Mouse (Mus musculus): Measurements from ENCODE around the gene Tsc1. TPM values are rescaled to one million over a fixed set of nuclear protein-coding genes. Genes with fewer than 3 reads are reported as not detected.

Gene Tsc1
- polyA plus RNA-seq, 1 experiment from 2014 or later = 25.1 TPM

DNA sequence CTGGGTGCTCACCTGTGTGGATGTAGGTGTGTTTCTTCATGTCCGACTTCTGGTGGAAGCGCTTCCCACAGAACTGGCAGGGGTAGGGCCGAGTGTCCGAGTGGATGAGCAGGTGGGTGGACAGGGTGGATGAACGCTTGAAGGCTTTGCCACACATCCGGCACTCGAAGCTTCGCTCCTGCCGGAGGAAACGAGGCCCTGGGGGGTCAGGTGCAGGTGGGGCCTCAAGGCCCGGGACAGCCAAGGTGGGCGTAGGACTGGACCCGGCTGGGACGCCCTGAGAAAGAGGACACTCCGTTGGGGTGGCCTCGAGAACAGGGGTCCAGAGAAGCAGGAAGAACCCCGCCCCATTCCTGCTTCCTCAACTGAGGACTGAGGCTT is 29.6 kb upstream of the Tsc1 start:
- Histone ChIP-seq H3K9me3 (ENCODE audit: control insufficient read depth, low read length) (no peaks in the 10 kb centered on the region), H3K4me1 (replicated peaks; ENCODE audit: control insufficient read depth, insufficient read depth, low read length) (no peaks in the 10 kb centered on the region), H3K27ac (ENCODE audit: low read depth, low read length) (no peak overlapping the region), H3K36me3 (ENCODE audit: control insufficient read depth, insufficient read depth, low read length) (no peaks in the 10 kb centered on the region), H3K9ac (ENCODE audit: low read depth, low read length) (no peak overlapping the region), H3K4me2 (replicated peaks; ENCODE audit: low read depth, low read length) (no peak overlapping the region), H3K4me3 (ENCODE audit: low read depth, low read length) (no peak overlapping the region), H3K27me3 (ENCODE audit: control insufficient read depth, insufficient read depth, low read length) (no peaks in the 10 kb centered on the region; the same call in 1 of the 2 replicates)
- 84% methylated on average over 17 of the region's 17 CpGs for WGBS
- no peak for ATAC-seq (ENCODE audit: low FRiP score)
- DNase-seq (ENCODE audit: low spot score) = no peak

DNA sequence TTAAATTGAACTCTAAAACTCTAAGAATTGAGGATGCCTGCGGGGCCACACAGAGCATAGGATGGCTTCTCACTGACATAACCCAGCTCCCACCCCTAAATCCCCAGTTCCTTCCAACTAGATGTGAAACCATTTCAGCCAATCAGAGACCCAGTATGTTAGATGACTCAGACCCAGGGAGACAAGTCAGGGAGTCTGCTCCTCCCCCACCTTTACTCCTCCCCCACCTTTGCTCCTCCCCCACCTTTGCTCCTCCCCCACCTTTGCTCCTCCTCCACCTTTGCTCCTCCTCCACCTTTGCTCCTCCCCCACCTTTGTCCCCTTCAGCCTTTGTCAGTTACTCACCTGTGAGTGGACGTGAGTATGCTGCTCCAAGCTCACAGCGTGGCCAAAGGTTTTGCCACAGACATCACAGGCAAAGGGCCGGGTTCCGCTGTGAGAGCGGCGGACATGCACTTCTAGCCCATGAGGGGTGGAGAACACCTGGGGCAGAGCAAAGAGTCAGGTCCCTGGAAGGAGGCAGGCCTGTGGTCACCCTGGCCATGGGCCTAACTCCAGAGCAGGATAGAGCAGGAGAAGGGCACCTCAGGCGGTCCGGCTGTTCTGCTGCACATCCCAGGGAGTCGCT is 28.5 kb upstream of the Tsc1 start:
- WGBS = 57% methylated on average over 10 of the region's 10 CpGs
- no peaks in the 10 kb centered on the region for H3K9me3 ChIP-seq (ENCODE audit: control insufficient read depth, low read length)
- DNase-seq (ENCODE audit: low spot score) = no peak
- no peak overlapping the region for H3K4me3 ChIP-seq (ENCODE audit: low read depth, low read length)
- H3K4me1 ChIP-seq (replicated peaks; ENCODE audit: control insufficient read depth, insufficient read depth, low read length) = no peaks in the 10 kb centered on the region
- H3K4me2 ChIP-seq (replicated peaks; ENCODE audit: low read depth, low read length) = no peak overlapping the region
- H3K27me3 ChIP-seq (ENCODE audit: control insufficient read depth, insufficient read depth, low read length) = no peaks in the 10 kb centered on the region
- no peak for ATAC-seq (ENCODE audit: low FRiP score)
- H3K9ac ChIP-seq (ENCODE audit: low read depth, low read length) = no peak overlapping the region
- H3K27ac ChIP-seq (ENCODE audit: low read depth, low read length) = no peak overlapping the region
- no peaks in the 10 kb centered on the region for H3K36me3 ChIP-seq (ENCODE audit: control insufficient read depth, insufficient read depth, low read length)

DNA sequence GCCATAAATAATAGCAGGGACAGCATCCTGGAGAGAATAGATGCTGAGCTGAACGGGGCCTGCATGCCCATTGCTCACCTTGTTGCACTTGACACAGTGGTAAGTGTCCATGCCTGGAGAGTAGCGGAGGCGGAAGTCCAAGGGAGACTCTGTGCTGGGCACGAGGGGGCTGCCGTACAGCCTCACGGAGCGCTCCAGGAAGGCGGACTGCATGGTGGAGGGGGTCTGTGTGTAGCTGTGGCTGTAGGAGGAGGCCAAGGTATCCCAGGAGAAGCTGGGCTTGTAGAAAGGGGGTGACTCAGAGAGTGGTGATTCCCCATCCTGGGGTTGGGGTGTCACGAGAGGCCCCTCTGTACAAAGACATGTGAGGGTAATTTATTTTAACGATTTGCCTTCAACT is 27.4 kb upstream of the Tsc1 start:
- WGBS = 90% methylated on average over 10 of the region's 10 CpGs
- H3K9me3 ChIP-seq (ENCODE audit: control insufficient read depth, low read length) = no peaks in the 10 kb centered on the region
- H3K27ac ChIP-seq (ENCODE audit: low read depth, low read length) = no peak overlapping the region
- no peak overlapping the region for H3K9ac ChIP-seq (ENCODE audit: low read depth, low read length)
- DNase-seq (ENCODE audit: low spot score) = no peak
- H3K27me3 ChIP-seq (ENCODE audit: control insufficient read depth, insufficient read depth, low read length) = no peaks in the 10 kb centered on the region
- no peak overlapping the region for H3K4me2 ChIP-seq (replicated peaks; ENCODE audit: low read depth, low read length)
- no peak for ATAC-seq (ENCODE audit: low FRiP score)
- no peak overlapping the region for H3K4me3 ChIP-seq (ENCODE audit: low read depth, low read length)
- H3K4me1 ChIP-seq (replicated peaks; ENCODE audit: control insufficient read depth, insufficient read depth, low read length) = no peaks in the 10 kb centered on the region
- H3K36me3 ChIP-seq (ENCODE audit: control insufficient read depth, insufficient read depth, low read length) = no peaks in the 10 kb centered on the region

DNA sequence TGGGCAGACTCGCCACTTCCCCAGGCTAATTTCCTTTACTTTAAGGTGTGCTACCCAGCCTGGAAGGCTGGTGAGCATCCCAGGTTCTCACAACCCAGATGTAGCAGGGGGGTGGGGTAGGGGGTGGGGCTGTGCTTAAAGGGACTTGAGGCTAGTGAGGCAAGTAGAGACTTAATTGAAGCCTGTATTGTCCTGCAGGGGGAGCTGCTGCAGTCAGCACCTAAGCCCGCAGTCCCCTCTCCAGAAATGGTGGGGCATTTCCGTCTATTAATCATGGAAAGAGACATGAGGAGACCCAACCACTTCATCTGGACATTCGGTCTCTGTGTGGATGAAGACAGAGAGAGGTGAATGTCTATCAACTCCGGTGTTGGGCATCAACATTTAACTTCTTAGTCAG is 24.7 kb upstream of the Tsc1 start:
- WGBS = 38% methylated on average over 5 of the region's 5 CpGs
- Histone ChIP-seq H3K4me2 (replicated peaks; ENCODE audit: low read depth, low read length) (no peak overlapping the region), H3K4me1 (replicated peaks; ENCODE audit: control insufficient read depth, insufficient read depth, low read length) (no peaks in the 10 kb centered on the region), H3K9me3 (ENCODE audit: control insufficient read depth, low read length) (no peaks in the 10 kb centered on the region), H3K9ac (ENCODE audit: low read depth, low read length) (no peak overlapping the region), H3K27me3 (ENCODE audit: control insufficient read depth, insufficient read depth, low read length) (peaks cover 8% of the 10 kb centered on the region), H3K27ac (ENCODE audit: low read depth, low read length) (no peak overlapping the region), H3K36me3 (ENCODE audit: control insufficient read depth, insufficient read depth, low read length) (no peaks in the 10 kb centered on the region), H3K4me3 (ENCODE audit: low read depth, low read length) (no peak overlapping the region)
- ATAC-seq (ENCODE audit: low FRiP score) (no peak), DNase-seq (ENCODE audit: low spot score) (no peak)

DNA sequence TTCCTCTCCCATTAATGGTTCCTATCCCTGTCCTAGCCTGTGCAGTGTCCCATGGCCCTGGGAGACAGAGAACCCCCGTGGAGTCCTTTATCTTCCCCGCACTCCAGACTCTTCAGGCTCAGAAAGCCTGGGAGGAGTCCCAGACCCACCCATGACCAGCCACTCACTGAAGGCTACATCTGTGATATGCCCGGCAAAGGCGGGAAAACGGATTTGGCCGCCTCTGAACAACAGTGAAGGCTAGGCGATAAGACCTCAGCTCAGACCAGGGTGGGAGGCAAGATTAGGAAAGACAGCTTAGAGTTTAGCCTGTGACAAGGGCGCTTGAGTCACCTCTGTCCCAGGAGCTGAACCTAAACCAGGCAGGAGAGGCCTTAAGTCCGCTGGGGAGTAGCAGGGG is 24.2 kb upstream of the Tsc1 start:
- Histone ChIP-seq H3K4me3 (ENCODE audit: low read depth, low read length) (no peak overlapping the region), H3K27ac (ENCODE audit: low read depth, low read length) (no peak overlapping the region), H3K27me3 (ENCODE audit: control insufficient read depth, insufficient read depth, low read length) (peaks cover 13% of the 10 kb centered on the region), H3K4me1 (replicated peaks; ENCODE audit: control insufficient read depth, insufficient read depth, low read length) (0 out of 2 replicates have a peak, but pooled peaks cover 2% of the 10 kb centered on the region), H3K9me3 (ENCODE audit: control insufficient read depth, low read length) (no peaks in the 10 kb centered on the region), H3K4me2 (replicated peaks; ENCODE audit: low read depth, low read length) (no peak overlapping the region), H3K36me3 (ENCODE audit: control insufficient read depth, insufficient read depth, low read length) (no peaks in the 10 kb centered on the region), H3K9ac (ENCODE audit: low read depth, low read length) (no peak overlapping the region)
- 85% methylated on average over 9 of the region's 9 CpGs for WGBS
- no peak for DNase-seq (ENCODE audit: low spot score)
- no peak for ATAC-seq (ENCODE audit: low FRiP score)

DNA sequence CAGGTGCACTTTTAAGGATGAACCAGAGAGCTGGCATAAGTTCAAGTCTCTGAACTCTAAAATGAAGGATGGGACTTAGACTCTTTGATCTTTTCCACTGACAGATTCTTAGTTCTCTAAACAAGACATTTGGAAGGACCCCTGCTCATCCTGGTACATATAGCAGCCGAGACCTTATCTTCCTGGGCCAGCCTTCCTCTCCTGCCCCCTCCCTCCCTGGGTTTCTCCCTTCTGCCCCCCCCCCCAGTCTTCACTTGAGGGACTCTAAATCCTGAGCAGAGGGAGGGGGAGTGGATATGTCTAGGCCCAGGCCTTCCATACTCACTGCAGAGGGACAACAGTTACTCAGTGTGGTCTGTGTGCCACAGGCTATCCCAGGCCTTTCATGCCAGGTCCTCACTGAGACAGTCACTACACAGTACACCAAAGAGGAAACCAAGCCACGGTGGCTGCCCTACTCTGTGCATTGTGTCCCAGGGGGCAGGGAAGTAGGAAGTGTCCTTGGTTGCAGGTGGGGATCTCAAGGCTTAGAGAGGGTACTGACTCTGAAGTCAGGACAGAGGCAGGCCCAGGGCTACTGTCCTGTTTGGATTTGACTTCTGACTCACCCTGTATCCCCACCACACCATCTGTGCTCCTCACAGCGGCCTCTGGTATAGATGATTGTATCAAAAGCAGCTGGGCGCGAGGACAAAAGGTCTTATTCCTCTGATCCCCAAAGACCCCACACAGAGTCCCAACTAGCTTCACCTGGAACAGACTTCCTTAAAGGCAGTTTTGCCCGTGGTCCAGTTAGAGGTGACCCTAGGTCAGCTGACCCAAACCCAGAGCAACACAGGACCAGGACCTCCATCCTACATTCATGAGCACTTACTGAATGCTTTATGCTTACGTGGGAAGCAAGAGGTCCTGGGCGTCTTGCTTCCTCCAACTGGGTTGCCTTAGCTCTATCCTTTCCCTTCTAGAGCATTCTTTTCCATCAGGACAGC is 23.2 kb upstream of the Tsc1 start:
- no peak for DNase-seq (ENCODE audit: low spot score)
- Histone ChIP-seq H3K9me3 (ENCODE audit: control insufficient read depth, low read length) (no peaks in the 10 kb centered on the region), H3K4me2 (replicated peaks; ENCODE audit: low read depth, low read length) (no peak overlapping the region), H3K4me1 (replicated peaks; ENCODE audit: control insufficient read depth, insufficient read depth, low read length) (0 out of 2 replicates have a peak, but pooled peaks cover 2% of the 10 kb centered on the region), H3K9ac (ENCODE audit: low read depth, low read length) (no peak overlapping the region), H3K27ac (ENCODE audit: low read depth, low read length) (no peak overlapping the region), H3K36me3 (ENCODE audit: control insufficient read depth, insufficient read depth, low read length) (no peaks in the 10 kb centered on the region), H3K4me3 (ENCODE audit: low read depth, low read length) (no peak overlapping the region), H3K27me3 (ENCODE audit: control insufficient read depth, insufficient read depth, low read length) (peaks cover 18% of the 10 kb centered on the region)
- WGBS = 73% methylated on average over 8 of the region's 8 CpGs
- ATAC-seq (ENCODE audit: low FRiP score) = no peak

DNA sequence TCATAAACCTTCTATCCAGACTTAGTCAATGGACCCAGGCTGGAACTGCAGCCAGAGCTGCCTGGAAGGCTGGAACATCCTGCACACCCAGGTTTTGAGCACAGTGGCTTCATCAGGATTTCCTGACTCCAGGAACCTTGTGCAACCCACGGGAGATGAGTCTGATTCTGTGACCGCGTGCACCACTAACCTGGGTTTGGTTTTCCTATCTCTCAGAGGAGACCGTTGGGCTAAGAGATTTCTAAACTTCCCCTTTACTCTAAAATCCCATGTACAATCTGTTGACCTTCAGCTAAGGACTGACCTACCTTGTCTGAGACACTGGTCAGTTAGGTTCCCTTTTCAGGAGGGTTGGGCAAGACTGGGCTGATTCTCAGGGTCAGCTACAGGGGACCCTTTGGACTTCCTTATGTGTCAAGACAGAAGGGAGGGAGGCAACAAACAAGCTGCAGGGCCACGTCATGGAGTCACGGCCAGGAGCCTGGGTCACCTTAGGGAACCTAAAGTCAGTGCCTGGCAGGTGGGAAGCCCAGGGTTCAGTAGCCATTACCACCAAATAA is 22.2 kb upstream of the Tsc1 start:
- no peaks in the 10 kb centered on the region for H3K36me3 ChIP-seq (ENCODE audit: control insufficient read depth, insufficient read depth, low read length)
- H3K9me3 ChIP-seq (ENCODE audit: control insufficient read depth, low read length) = no peaks in the 10 kb centered on the region
- H3K27ac ChIP-seq (ENCODE audit: low read depth, low read length) = no peak overlapping the region
- 81% methylated on average over 6 of the region's 6 CpGs for WGBS
- H3K9ac ChIP-seq (ENCODE audit: low read depth, low read length) = no peak overlapping the region
- peaks cover 18% of the 10 kb centered on the region for H3K27me3 ChIP-seq (ENCODE audit: control insufficient read depth, insufficient read depth, low read length)
- H3K4me1 ChIP-seq (replicated peaks; ENCODE audit: control insufficient read depth, insufficient read depth, low read length) = 0 out of 2 replicates have a peak, but pooled peaks cover 2% of the 10 kb centered on the region
- H3K4me3 ChIP-seq (ENCODE audit: low read depth, low read length) = no peak overlapping the region
- no peak overlapping the region for H3K4me2 ChIP-seq (replicated peaks; ENCODE audit: low read depth, low read length)
- ATAC-seq (ENCODE audit: low FRiP score) (no peak), DNase-seq (ENCODE audit: low spot score) (no peak)

DNA sequence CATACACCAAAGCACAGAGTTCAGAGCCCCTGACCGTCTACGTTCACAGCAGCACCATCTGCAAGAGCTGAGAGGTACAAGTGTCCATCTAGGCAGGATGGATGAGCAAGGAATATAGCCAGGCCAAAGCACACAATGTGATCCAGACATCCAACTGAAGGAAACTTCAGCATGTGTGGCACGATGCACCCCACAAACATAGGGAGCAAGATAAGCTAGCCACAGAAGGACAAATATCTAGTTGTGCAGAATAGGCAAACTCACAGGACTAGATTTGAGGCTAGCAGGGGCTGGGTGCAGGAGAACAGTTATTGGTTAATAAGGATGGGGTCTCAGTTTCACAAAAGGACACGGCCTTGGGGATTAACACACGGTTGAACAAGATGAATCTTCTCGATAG is 21.7 kb upstream of the Tsc1 start:
- 82% methylated on average over 6 of the region's 6 CpGs for WGBS
- peaks cover 18% of the 10 kb centered on the region for H3K27me3 ChIP-seq (ENCODE audit: control insufficient read depth, insufficient read depth, low read length)

More for the DNA sequence above, 21.7 kb upstream of the Tsc1 start:
- no peaks in the 10 kb centered on the region for H3K36me3 ChIP-seq (ENCODE audit: control insufficient read depth, insufficient read depth, low read length)
- no peak overlapping the region for H3K4me2 ChIP-seq (replicated peaks; ENCODE audit: low read depth, low read length)
- 0 out of 2 replicates have a peak, but pooled peaks cover 2% of the 10 kb centered on the region for H3K4me1 ChIP-seq (replicated peaks; ENCODE audit: control insufficient read depth, insufficient read depth, low read length)
- no peak for ATAC-seq (ENCODE audit: low FRiP score)
- DNase-seq (ENCODE audit: low spot score) = no peak
- no peak overlapping the region for H3K9ac ChIP-seq (ENCODE audit: low read depth, low read length)
- H3K27ac ChIP-seq (ENCODE audit: low read depth, low read length) = no peak overlapping the region
- H3K9me3 ChIP-seq (ENCODE audit: control insufficient read depth, low read length) = no peaks in the 10 kb centered on the region
- no peak overlapping the region for H3K4me3 ChIP-seq (ENCODE audit: low read depth, low read length)
